Mouse (Mus musculus): ENCODE measurements around the gene Card9. TPM values are rescaled to one million over a fixed set of nuclear protein-coding genes. Genes with fewer than 3 reads are reported as not detected.

Card9 gene
- 0.87 and 0.97 TPM in 2 replicates for polyA plus RNA-seq (2016; fragmentation: Nextera tagmentation; extraction: Ambion mirVana)

- ATAC-seq (ENCODE audit: insufficient number of reproducible peaks, insufficient read depth, low FRiP score, low TSS enrichment) = no peak
- Histone ChIP-seq H3K4me1 (no peaks in the 10 kb centered on the region), H3K36me3 (peaks cover 32% of the 10 kb centered on the region), H3K9ac (no peak within 1 kb of the TSS), H3K27ac (no peak within 1 kb of the TSS), H3K9me3 (no peaks in the 10 kb centered on the region), H3K27me3 (no peaks in the 10 kb centered on the region), H3K4me2 (replicated peaks) (no peak within 1 kb of the TSS), H3K4me3 (no peak within 1 kb of the TSS)
- 47% methylated on average over 3 of the region's 3 CpGs for WGBS
These were observed at the start of gene Card9 for GRCm38 (mm10) chr2:26360772-26361171. Gene Card9, minus strand, starts transcription at chr2:26360918.

GRCm38 (mm10) chr2:26410091-26410490 lies 49.4 kb upstream of the Card9 start:
- no peak overlapping the region for H3K9ac ChIP-seq
- H3K4me1 ChIP-seq = peaks cover 27% of the 10 kb centered on the region
- no peaks in the 10 kb centered on the region for H3K9me3 ChIP-seq
- H3K27ac ChIP-seq = no peak overlapping the region
- no peak for ATAC-seq (ENCODE audit: insufficient number of reproducible peaks, insufficient read depth, low FRiP score, low TSS enrichment)
- 74% methylated on average over 5 of the region's 5 CpGs for WGBS
- H3K27me3 ChIP-seq = no peaks in the 10 kb centered on the region
- H3K4me3 ChIP-seq = no peak overlapping the region
- H3K4me2 ChIP-seq (replicated peaks) = no peak overlapping the region
- H3K36me3 ChIP-seq = peaks cover 51% of the 10 kb centered on the region

- H3K4me2 ChIP-seq (replicated peaks) = peak overlapping the region; percentile 90; the same call in 1 of the 2 replicates
- ATAC-seq (ENCODE audit: insufficient number of reproducible peaks, insufficient read depth, low FRiP score, low TSS enrichment) = no peak
These were observed 48.6 kb upstream of the Card9 start for GRCm38 (mm10) chr2:26409362-26409761.

GRCm38 (mm10) chr2:26408515-26409356 lies 48.0 kb upstream of the Card9 start, which contains the start of gene Inpp5e:
Gene Inpp5e, minus strand, starts transcription at chr2:26409203.
- peak; percentile 93 for ATAC-seq (ENCODE audit: insufficient number of reproducible peaks, insufficient read depth, low FRiP score, low TSS enrichment)
- Histone ChIP-seq H3K4me3 (peak within 1 kb of the TSS; percentile 90), H3K4me2 (replicated peaks) (peak within 1 kb of the TSS; percentile 90), H3K4me1 (peaks cover 27% of the 10 kb centered on the region), H3K9me3 (no peaks in the 10 kb centered on the region), H3K27ac (peak within 1 kb of the TSS; percentile 80), H3K36me3 (peaks cover 39% of the 10 kb centered on the region), H3K9ac (peak within 1 kb of the TSS; percentile 85), H3K27me3 (no peaks in the 10 kb centered on the region)
- under 1% methylated on average over 57 of the region's 57 CpGs for WGBS

More at GRCm38 (mm10) chr2:26409362-26409761, 48.6 kb upstream of the Card9 start:
- Histone ChIP-seq H3K4me1 (peaks cover 27% of the 10 kb centered on the region), H3K4me3 (peak overlapping the region; percentile 90), H3K27ac (no peak overlapping the region), H3K27me3 (no peaks in the 10 kb centered on the region), H3K36me3 (peaks cover 45% of the 10 kb centered on the region), H3K9me3 (no peaks in the 10 kb centered on the region), H3K9ac (no peak overlapping the region)
- 62% methylated on average over 3 of the region's 3 CpGs for WGBS

- H3K27ac ChIP-seq = no peak overlapping the region
- H3K4me1 ChIP-seq = peaks cover 30% of the 10 kb centered on the region
- H3K9ac ChIP-seq = no peak overlapping the region
- 79% methylated on average over 8 of the region's 8 CpGs for WGBS
- no peaks in the 10 kb centered on the region for H3K27me3 ChIP-seq
- no peak overlapping the region for H3K4me2 ChIP-seq (replicated peaks)
- no peak for ATAC-seq (ENCODE audit: insufficient number of reproducible peaks, insufficient read depth, low FRiP score, low TSS enrichment)
- H3K9me3 ChIP-seq = no peaks in the 10 kb centered on the region
- peaks cover 42% of the 10 kb centered on the region for H3K36me3 ChIP-seq
- no peak overlapping the region for H3K4me3 ChIP-seq
These were observed 42.6 kb upstream of the Card9 start for GRCm38 (mm10) chr2:26403306-26403705.

GRCm38 (mm10) chr2:26402265-26402664 lies 41.5 kb upstream of the Card9 start:
- 89% methylated on average over 1 of the region's 1 CpGs for WGBS
- Histone ChIP-seq H3K4me1 (peaks cover 20% of the 10 kb centered on the region), H3K9me3 (no peaks in the 10 kb centered on the region), H3K9ac (0 out of 2 replicates have a peak overlapping the region, but pooled peaks have one; percentile 12), H3K27ac (no peak overlapping the region), H3K4me3 (no peak overlapping the region), H3K36me3 (peaks cover 51% of the 10 kb centered on the region), H3K4me2 (replicated peaks) (no peak overlapping the region), H3K27me3 (no peaks in the 10 kb centered on the region)
- ATAC-seq (ENCODE audit: insufficient number of reproducible peaks, insufficient read depth, low FRiP score, low TSS enrichment) = no peak

- 91% methylated on average over 4 of the region's 4 CpGs for WGBS
- no peaks in the 10 kb centered on the region for H3K27me3 ChIP-seq
- no peak for ATAC-seq (ENCODE audit: insufficient number of reproducible peaks, insufficient read depth, low FRiP score, low TSS enrichment)
These were observed 40.3 kb upstream of the Card9 start for GRCm38 (mm10) chr2:26401023-26401422.

GRCm38 (mm10) chr2:26400296-26400695 lies 39.6 kb upstream of the Card9 start:
- no peaks in the 10 kb centered on the region for H3K27me3 ChIP-seq
- H3K9me3 ChIP-seq = no peaks in the 10 kb centered on the region
- ATAC-seq (ENCODE audit: insufficient number of reproducible peaks, insufficient read depth, low FRiP score, low TSS enrichment) = no peak
- no peak overlapping the region for H3K4me2 ChIP-seq (replicated peaks)
- no peak overlapping the region for H3K4me3 ChIP-seq
- H3K27ac ChIP-seq = no peak overlapping the region
- 82% methylated on average over 5 of the region's 5 CpGs for WGBS
- 0 out of 2 replicates have a peak, but pooled peaks cover 4% of the 10 kb centered on the region for H3K4me1 ChIP-seq
- no peak overlapping the region for H3K9ac ChIP-seq
- peaks cover 71% of the 10 kb centered on the region for H3K36me3 ChIP-seq

More at GRCm38 (mm10) chr2:26401023-26401422, 40.3 kb upstream of the Card9 start:
- Histone ChIP-seq H3K27ac (no peak overlapping the region), H3K36me3 (peaks cover 63% of the 10 kb centered on the region), H3K4me3 (no peak overlapping the region), H3K4me1 (peaks cover 8% of the 10 kb centered on the region), H3K9ac (no peak overlapping the region), H3K4me2 (replicated peaks) (no peak overlapping the region), H3K9me3 (no peaks in the 10 kb centered on the region)

GRCm38 (mm10) chr2:26399647-26400046 lies 38.9 kb upstream of the Card9 start:
- Histone ChIP-seq H3K9ac (no peak overlapping the region), H3K9me3 (no peaks in the 10 kb centered on the region), H3K27me3 (no peaks in the 10 kb centered on the region), H3K4me2 (replicated peaks) (no peak overlapping the region), H3K4me1 (0 out of 2 replicates have a peak, but pooled peaks cover 4% of the 10 kb centered on the region), H3K36me3 (peaks cover 77% of the 10 kb centered on the region), H3K4me3 (no peak overlapping the region), H3K27ac (no peak overlapping the region)
- ATAC-seq (ENCODE audit: insufficient number of reproducible peaks, insufficient read depth, low FRiP score, low TSS enrichment) = no peak
- 83% methylated on average over 5 of the region's 5 CpGs for WGBS

- WGBS = 88% methylated on average over 8 of the region's 8 CpGs
- no peaks in the 10 kb centered on the region for H3K27me3 ChIP-seq
- H3K9ac ChIP-seq = no peak overlapping the region
- no peak overlapping the region for H3K4me3 ChIP-seq
- ATAC-seq (ENCODE audit: insufficient number of reproducible peaks, insufficient read depth, low FRiP score, low TSS enrichment) = no peak
- no peak overlapping the region for H3K4me2 ChIP-seq (replicated peaks)
- no peaks in the 10 kb centered on the region for H3K9me3 ChIP-seq
- H3K4me1 ChIP-seq = 0 out of 2 replicates have a peak, but pooled peaks cover 4% of the 10 kb centered on the region
- H3K36me3 ChIP-seq = peaks cover 84% of the 10 kb centered on the region
- no peak overlapping the region for H3K27ac ChIP-seq
These were observed 38.3 kb upstream of the Card9 start for GRCm38 (mm10) chr2:26398978-26399377.

- Histone ChIP-seq H3K27ac (no peak overlapping the region), H3K4me1 (peaks cover 22% of the 10 kb centered on the region), H3K9ac (no peak overlapping the region), H3K4me3 (no peak overlapping the region), H3K9me3 (no peaks in the 10 kb centered on the region), H3K4me2 (replicated peaks) (no peak overlapping the region), H3K27me3 (no peaks in the 10 kb centered on the region), H3K36me3 (peaks cover 73% of the 10 kb centered on the region)
- no peak for ATAC-seq (ENCODE audit: insufficient number of reproducible peaks, insufficient read depth, low FRiP score, low TSS enrichment)
- 87% methylated on average over 6 of the region's 6 CpGs for WGBS
These were observed 30.9 kb upstream of the Card9 start for GRCm38 (mm10) chr2:26391617-26392016.

- Histone ChIP-seq H3K36me3 (peaks cover 73% of the 10 kb centered on the region), H3K27me3 (no peaks in the 10 kb centered on the region), H3K9me3 (no peaks in the 10 kb centered on the region), H3K4me1 (peaks cover 22% of the 10 kb centered on the region), H3K4me2 (replicated peaks) (no peak overlapping the region), H3K4me3 (no peak overlapping the region), H3K9ac (no peak overlapping the region), H3K27ac (no peak overlapping the region)
- WGBS = 80% methylated on average over 3 of the region's 3 CpGs
- ATAC-seq (ENCODE audit: insufficient number of reproducible peaks, insufficient read depth, low FRiP score, low TSS enrichment) = no peak
These were observed 30.2 kb upstream of the Card9 start for GRCm38 (mm10) chr2:26390954-26391353.

Measured in embryonic facial prominence, embryonic 12.5 days (tissue).